Mouse (Mus musculus): ENCODE measurements at regions not wholly inside any gene's neighbourhood (a gene's known extent, or its start where the extent isn't known, plus 50 kb on each side); places are given as distances from the start of the nearest gene placed in this dataset.
A peak's percentile ranks its signal among the peaks of the same experiment; 100 is the strongest.

DNA sequence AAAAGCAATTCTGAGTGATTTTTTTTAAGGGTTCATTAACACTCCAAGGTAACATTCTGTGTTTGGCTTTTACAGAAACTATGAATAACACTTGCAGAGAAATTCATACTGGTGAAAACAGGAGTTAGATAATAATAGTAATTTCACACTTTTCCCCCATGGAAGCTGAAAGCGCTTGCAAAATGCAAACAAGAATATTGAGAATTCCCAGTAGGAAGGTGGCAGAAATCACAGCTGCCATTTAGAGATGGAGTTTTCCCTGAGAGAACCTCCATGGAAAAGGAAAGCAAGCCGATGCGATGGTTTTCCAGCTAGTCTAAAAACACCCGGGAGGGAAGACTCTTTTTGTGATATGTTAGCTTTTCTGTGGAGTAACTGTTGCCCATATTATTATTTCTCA is 174.1 kb upstream of the App start:
- no peak for DNase-seq (ENCODE audit: inconsistent age in 2 of 2, low spot score in 1 of 2)

DNA sequence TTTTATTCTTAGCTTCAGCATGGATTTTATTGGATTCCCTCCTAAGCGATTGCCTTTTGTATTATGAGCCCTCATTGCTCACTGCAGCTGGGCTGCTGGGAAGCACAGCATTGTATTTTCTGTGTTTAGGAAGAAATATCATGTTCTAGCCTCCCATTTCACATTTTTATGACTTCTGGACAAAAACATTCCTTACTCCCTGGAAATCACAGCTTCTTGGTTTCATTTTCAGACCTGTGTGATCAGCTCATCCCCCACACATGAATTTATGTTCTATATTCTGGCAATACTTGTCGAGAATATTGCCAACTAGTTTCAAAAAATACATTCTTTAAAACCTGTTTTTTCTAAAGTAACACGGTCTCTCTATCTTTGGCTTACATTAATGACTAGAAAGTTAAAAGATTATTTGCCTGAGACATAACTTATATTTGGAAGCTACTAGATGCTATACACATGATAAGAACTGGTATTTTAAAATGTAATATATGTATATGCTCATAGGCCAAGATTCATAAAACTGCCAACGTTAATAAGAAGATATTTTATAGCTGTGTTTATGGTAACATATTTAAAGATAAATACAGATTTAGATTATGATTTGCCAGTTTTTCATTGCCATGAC is 163.0 kb upstream of the App start:
- no peak for DNase-seq (ENCODE audit: inconsistent age in 2 of 2, low spot score in 1 of 2)

DNA sequence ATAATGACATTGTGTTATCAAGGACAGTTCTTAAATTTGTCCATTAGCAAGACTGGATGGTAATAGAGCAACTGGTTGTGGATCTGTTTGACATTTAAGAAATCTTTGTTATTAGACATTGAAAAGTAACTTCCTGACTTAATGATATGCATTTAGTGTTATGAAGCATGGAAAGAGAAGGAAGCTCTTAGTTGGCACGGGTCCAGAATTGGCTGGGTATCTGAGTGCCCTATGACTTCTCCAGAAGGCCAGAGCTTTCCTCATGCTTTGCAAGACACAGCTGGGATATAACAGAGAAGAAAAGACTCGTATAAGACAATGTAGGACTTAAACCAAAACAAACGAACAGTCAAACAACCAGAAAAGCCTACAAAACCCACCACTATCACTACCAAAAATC is 160.0 kb upstream of the App start:
- peak in 1 of 2 experiments; percentile 65 for DNase-seq (ENCODE audit: inconsistent age in 2 of 2, low spot score in 1 of 2)

DNA sequence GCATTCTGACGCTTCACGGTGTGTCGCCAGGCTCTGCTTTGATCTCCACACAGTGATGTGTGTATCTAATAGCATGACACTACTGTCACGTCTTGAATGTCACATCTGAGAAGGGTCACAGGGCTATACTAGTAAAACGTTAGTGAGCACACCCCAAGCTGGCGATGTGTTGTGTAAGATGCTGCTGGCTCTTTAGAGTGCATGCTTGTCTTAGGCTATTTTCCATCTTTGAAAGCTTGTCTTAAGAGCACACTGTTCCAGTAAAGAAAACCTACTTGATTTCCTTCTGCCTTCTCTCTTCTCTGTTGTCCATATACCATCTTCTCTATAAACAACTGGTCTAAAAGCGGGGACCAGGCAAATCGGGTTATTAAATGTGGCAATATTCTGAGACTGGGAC is 138.5 kb upstream of the App start:
- DNase-seq (ENCODE audit: inconsistent age in 2 of 2, low spot score in 1 of 2): no peak

DNA sequence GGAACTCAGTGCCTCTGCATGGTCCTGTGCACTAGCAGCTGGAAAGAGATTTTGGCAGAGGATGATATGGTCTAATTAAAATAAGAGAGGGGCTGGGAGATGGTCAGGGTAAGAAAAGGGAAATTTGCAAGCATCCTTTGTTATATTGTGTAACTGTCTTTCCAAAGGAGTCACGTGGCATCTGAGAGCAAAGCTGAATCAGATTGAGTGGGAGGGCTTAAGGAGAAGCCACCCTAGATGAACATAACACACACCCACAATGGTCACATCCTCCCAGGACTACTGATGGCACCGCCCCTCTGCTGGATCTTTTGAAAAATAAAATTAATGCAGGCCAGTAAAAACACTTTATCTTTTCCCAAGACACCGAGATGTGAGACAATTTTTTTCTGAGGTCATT is 135.9 kb upstream of the App start:
- DNase-seq (ENCODE audit: inconsistent age in 2 of 2, low spot score in 1 of 2): no peak

DNA sequence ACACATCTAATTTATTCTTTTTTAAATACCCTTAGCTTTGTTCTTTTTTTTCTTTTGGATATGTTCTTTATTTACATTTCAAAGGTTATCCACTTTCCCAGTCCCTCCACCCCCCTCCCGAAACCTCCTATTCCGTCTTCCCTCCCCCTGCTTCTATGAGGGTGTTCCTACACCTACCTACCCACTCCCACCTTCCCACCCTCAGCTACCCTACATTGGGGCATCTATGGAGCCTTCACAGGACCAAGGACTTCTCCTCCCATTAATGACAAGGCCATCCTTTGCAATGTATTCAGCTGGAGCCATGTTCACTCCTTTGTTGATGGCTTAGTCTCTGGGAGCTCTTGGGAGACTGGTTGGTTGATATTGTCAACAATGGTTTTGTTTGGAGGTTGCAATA is 134.9 kb upstream of the App start:
- DNase-seq (ENCODE audit: inconsistent age in 2 of 2, low spot score in 1 of 2): no peak

DNA sequence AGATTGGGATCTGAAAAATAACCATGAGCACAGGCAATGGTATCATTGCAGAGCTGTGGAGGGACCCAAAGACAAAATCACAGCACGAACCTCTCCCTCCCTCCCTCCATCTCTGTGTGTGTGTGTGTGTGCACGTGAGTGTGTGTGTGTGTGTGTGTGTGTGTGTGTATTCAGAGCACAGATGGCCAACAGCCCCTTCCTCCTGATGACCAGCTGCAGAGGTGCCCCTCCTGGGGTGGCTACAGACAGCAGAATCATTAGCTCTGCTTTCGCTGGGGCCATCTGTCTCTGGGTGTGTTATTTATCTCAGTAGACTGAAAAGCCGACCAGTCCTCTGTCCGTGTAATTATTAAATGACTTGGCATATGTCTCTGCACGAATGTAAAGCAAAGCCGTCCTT is 134.4 kb upstream of the App start:
- DNase-seq (ENCODE audit: inconsistent age in 2 of 2, low spot score in 1 of 2): no peak

DNA sequence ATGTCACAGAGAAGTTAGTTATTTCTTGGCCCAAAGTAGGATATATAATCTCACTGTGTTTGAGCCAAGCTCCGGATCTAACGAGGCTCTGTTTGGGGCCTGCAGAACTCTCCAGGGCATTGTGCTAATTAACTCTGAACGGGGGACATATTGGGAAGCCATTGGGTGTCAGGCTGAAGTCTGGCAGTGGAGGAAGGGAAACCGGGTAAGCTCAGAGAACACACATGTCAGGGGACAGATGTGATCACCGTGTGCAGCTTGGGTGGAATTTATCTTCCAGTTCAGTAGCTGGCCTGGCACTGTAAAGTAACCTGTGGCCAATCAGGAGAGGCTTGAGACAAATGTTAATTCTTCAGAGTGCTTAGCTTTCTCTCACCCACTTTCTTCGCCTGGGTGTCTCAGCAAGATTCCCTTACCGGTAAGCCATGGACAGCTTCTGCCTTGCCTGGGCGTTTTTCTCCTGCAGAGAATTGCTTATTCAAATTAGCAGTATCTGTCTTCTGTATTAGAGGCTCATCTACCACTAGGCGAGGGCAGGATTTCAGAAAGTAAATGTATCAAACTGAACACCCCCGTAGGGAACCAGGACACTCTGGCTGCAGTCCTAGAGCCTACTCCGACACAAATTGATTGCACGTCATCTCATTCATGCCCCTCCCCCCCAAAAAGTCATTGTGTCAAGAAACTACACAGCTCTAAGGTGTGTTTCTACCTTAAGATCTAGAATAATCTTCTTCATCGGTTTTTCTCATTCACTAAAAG is 126.7 kb upstream of the App start:
- DNase-seq (ENCODE audit: inconsistent age in 2 of 2, low spot score in 1 of 2): no peak

DNA sequence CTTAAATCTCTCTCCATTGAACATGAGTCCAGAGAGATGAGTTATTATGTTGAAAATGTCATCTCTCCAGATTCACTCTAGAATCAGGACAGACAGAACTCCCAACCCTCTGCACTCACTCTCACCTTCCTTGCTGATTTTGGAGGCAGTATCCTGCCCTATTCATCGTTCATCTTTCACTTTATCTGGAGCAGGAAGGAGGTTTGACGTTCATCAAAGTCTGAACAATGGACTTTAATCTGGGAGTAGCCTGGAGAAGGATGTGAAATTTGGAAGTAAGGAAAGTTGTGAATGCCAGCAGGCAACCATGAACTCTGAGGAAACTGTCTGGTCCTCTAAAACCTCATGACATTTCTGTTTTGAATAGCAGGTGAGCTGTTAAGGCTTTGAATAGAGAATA is 125.0 kb upstream of the App start:
- peak in 1 of 2 experiments; percentile 23 for DNase-seq (ENCODE audit: inconsistent age in 2 of 2, low spot score in 1 of 2)

DNA sequence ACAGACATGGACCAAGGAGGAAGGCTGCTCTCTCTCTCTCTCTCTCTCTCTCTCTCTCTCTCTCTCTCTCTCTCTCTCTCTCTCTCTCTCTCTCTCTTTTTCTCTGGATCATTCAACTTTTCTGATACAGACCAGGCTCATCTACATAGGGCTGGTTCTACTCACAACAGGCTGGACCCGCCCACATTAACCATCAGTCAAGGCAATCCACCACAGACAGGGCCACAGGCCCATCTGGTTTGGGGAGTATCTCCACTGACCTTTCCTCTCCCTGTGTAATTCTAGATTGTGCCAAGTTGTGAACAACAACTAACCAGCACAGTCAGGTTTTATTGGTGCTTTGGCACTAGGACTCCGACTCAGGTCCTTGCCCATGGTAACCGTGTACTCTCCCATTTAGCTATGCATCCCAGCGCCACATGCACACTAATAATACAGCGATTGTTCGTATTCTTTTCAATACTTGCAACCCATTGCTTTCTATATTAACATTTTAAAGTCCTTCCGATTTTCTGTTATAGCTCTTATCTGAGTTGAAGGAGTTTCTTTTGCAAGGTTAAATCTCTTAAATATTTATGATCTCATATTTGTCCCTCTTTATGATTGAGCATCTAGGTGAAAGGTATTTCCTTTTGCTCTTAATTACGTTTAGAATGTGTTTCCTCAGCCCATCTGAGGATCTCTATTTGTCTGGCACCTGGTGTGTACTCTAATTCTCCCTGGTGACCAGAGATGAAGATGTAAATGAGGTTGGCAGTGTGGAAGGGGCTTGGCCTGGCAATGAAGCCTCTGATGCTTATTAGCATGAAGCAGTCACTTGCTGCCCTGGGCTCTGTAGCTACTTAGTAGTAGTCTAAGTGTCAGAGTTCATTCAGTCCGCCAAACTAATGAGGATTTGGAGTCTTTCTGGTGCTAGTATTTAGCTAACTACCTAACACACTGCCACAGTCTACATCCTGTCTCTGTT is 117.7 kb upstream of the App start:
- DNase-seq (ENCODE audit: inconsistent age in 2 of 2, low spot score in 1 of 2): no peak

DNA sequence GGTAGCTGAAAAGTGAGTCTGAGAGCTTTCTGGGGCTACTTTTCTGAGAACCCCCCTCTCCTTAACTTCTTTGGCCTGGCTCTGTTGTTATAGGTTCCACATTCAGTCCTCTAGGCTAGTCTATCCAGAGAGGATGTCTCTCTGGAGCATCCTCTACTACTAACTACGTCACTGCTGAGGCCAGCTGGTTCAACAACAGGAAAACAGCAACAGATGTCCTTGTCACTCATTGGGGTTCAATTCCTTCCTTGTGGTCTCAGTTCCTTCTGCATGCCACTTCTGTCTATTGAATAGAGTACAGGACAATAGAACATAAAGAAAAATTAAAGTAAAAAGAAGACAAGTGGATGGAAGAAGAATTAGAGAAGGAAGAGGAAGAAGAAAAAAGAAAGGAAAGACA is 104.3 kb upstream of the App start:
- DNase-seq (ENCODE audit: inconsistent age in 2 of 2, low spot score in 1 of 2): no peak

DNA sequence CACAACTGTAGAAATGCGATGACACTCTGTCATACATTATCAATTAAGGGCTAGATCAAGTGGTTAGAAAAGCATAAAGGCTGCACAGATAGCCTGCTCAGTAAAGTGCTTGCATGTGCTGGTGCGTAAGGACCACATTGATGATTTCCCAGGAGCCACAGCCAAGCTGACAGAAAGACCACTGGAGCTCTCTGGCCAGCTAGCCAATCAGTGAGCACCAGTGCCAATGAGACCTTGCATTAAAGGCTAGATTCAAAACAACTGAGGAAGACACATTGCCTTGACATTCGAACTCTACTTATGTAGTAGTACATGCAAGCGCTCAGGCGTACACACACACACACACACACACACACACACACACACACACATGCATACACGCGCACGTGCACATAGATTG is 96.1 kb upstream of the App start:
- no peak for DNase-seq (ENCODE audit: inconsistent age in 2 of 2, low spot score in 1 of 2)

DNA sequence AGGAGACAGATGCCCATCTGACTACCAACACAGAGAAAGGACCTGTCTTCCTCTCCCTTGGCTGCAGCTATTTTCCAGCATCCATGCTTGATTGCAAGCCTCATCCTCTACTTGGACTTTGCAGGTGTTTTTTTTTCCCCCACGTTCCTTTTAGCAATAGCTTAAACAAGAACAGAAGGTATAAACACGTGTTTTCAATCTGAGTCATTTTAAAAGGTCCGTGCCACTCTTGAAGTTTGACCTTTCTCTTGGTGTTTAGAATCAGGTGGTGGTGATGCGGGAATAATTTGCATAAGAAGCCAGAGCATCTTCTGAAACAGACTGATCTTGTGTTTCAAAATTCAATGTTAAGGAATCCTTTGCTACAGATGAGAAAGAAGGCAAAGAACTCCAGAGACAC is 86.3 kb upstream of the App start:
- no peak for DNase-seq (ENCODE audit: inconsistent age in 2 of 2, low spot score in 1 of 2)

DNA sequence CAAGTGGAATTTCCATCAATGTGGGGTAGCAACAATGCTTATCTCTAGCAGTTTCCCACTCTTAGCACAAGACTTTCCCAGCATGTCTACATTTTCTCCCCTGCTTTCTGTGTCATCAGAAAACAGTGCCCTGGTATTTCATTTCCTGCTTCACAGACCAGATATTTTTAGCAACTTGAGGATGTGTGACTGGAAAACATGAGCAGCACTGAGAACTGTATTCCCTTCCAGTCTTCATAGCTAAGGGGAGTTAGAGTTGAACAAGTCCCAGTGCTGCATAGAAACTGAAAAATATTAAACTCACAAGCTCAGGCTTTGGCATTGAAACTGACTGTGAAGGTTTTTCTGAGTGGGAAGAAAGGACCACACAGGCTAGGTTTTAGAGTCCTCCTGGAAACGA is 73.7 kb upstream of the App start:
- no peak for DNase-seq (ENCODE audit: inconsistent age in 2 of 2, low spot score in 1 of 2)

DNA sequence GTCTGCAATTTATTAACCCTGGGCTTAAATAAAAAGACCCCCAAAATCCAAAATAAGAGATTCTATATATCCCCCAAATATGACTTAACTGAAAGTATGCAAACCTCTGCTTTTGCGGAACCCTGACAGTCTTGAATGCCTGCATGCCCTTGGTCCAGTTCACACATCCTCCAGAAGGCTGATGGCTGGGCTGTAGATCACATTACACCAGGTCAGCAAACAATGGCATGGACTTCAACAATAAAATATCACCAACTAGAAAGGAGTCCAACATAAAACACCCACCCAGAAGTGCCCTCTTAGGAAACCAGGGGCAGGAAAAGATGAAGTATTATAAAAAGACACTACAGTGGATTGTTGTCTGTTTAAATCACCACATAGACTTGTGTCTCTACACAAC is 59.5 kb upstream of the App start:
- DNase-seq (ENCODE audit: inconsistent age in 2 of 2, low spot score in 1 of 2): peak in 1 of 2 experiments; percentile 8

DNA sequence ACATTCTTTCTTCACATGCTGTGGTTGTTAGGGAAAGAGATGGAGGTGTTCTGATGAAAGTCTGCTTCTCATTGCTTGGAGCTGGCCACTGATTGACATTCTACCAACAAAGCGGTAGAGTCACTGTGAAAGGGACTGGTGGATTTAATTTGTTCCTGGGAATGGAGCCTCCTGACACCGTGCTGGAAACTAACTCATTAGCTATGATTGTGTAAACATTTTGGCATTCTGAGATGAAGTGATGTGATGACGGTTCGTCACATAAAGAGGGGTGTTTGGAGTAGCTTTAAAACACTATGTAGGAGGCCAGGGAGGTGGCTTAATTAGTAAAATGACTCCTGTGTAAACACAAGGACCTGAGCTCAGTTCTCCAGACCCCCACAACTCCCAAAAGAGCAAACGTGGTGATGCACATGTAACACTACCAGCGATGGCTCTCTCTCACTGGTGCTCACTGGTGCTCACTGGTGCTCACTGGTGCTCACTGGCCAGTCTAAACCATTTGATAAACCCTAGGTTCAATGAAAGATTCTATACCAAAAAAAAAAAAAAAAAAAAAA is 58.4 kb upstream of the App start:
- DNase-seq (ENCODE audit: inconsistent age in 2 of 2, low spot score in 1 of 2): peak in 1 of 2 experiments; percentile 10

DNA sequence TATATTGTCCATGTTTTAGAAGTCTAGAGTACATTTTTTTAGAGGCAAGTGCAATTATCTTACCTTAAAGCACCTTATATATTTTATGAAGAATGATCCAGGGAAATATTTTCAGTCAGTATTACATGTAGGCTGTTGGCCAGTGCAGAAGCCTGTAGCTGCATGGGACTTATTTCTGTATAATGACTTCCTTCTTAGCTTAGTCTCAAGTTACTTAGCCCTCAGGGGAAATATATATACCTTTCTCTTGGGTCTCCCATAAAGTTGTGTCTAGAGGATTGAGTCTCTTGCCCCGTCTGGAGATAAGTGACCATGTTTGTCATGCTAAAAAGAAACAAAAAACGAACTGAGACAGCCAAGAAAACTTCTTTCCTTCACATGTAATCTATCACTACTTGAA is 57.8 kb upstream of the App start:
- no peak for DNase-seq (ENCODE audit: inconsistent age in 2 of 2, low spot score in 1 of 2)

DNA sequence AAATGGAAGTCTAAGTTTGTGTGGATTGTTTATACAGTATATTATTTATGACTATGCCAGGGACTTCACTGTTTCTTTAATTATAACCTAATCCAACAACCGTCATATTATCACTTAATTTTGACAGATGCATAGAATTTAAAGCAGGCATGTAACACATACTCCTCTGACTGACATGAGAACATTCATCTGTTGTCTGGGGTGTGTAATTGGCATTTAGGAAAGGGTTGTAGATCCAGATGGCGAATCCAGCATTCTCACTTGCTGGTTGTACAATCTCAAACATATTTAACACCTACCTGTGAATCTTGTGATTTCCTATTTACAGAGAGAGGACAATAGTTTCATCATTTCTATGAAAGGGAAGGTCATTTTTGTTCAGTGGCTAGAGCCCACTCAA is 50.8 kb upstream of the App start:
- DNase-seq (ENCODE audit: inconsistent age in 2 of 2, low spot score in 1 of 2): no peak
